Mouse (Mus musculus) neural tube, embryonic 15.5 days (tissue): ENCODE measurements around the gene Ambra1. TPM values are rescaled to one million over a fixed set of nuclear protein-coding genes. Genes with fewer than 3 reads are reported as not detected.

Experiments
- ATAC-seq: fragments of 200-750 bp; cut with Nextera tagmentation; 2 replicates; pipeline ENCODE4 v1.8.0; 2017; ENCODE audit warnings: mild to moderate bottlenecking, moderate TSS enrichment, moderate library complexity; ENCODE audit not compliant: low FRiP score
- H3K27ac ChIP-seq: fragments of 300-500 bp; sonication (generic); replicated peaks from 2 replicates; pipeline ENCODE4 v1.5.1; 2015; ENCODE audit warnings: mild to moderate bottlenecking, inconsistent platforms
- H3K27me3 ChIP-seq: fragments of 300-500 bp; sonication (generic); replicated peaks from 2 replicates; pipeline ENCODE4 v1.6.1; 2015; ENCODE audit warnings: inconsistent platforms
- H3K36me3 ChIP-seq: fragments of 300-500 bp; sonication (generic); 2 replicates; pipeline ENCODE4 v1.6.1; 2015; ENCODE audit warnings: inconsistent platforms
- H3K4me1 ChIP-seq: fragments of 300-500 bp; sonication (generic); 2 replicates; pipeline ENCODE4 v1.6.1; 2015; ENCODE audit warnings: inconsistent platforms
- H3K4me2 ChIP-seq: fragments of 300-500 bp; sonication (generic); 2 replicates; pipeline ENCODE4 v1.6.1; 2015; ENCODE audit warnings: inconsistent platforms, mild to moderate bottlenecking, moderate library complexity
- H3K4me3 ChIP-seq: fragments of 300-500 bp; sonication (generic); replicated peaks from 2 replicates; pipeline ENCODE4 v1.5.1; 2015; ENCODE audit warnings: mild to moderate bottlenecking, inconsistent platforms
- H3K9ac ChIP-seq: fragments of 300-500 bp; sonication (generic); replicated peaks from 2 replicates; pipeline ENCODE4 v1.6.1; 2015; ENCODE audit warnings: mild to moderate bottlenecking, inconsistent platforms
- H3K9me3 ChIP-seq: fragments of 300-500 bp; sonication (generic); replicated peaks from 2 replicates; pipeline ENCODE4 v1.6.1; 2016; ENCODE audit warnings: inconsistent platforms
- WGBS: fragments of 180-500 bp; shearing (Covaris S2); methylation state at CpG from one replicate; pipeline ENCODE4 v1.1.7; 2015; ENCODE audit warnings: mixed read lengths; 5-methylcytosine and 5-hydroxymethylcytosine counted together
- polyA plus RNA-seq: library from polyadenylated mRNA; unstranded; fragments of >200 nt; fragmentation: Nextera tagmentation; extraction: Ambion mirVana; gene quantifications from 2 replicates; pipeline ENCODE4 v1.2.1, GENCODE M21; 2015

Ambra1 gene
- polyA plus RNA-seq, 1 experiment from 2014 or later, result 22.0 TPM

GRCm38 (mm10) chr2:91931328-91932159 is 201.6 kb downstream of the Ambra1 start:
- Histone ChIP-seq H3K4me2 (peak overlapping the region; percentile 81), H3K36me3 (peaks cover 8% of the 10 kb centered on the region; the same call in 1 of the 2 replicates), H3K9me3 (no peaks in the 10 kb centered on the region), H3K4me1 (peaks cover 40% of the 10 kb centered on the region), H3K4me3 (peak overlapping the region; percentile 54), H3K27ac (peak overlapping the region; percentile 81), H3K27me3 (no peaks in the 10 kb centered on the region), H3K9ac (peak overlapping the region; percentile 62)
- 3% methylated on average over 48 of the region's 50 CpGs for WGBS
- peak; percentile 64 for ATAC-seq

GRCm38 (mm10) chr2:91932160-91932711 is 202.3 kb downstream of the Ambra1 start, which contains the start of gene Mdk:
Mdk (minus strand) TSS chr2:91932297.
- Histone ChIP-seq H3K27ac (peak within 1 kb of the TSS; percentile 81), H3K27me3 (no peaks in the 10 kb centered on the region), H3K4me1 (peaks cover 40% of the 10 kb centered on the region), H3K36me3 (peaks cover 15% of the 10 kb centered on the region), H3K4me2 (peak within 1 kb of the TSS; percentile 81), H3K9ac (peak within 1 kb of the TSS; percentile 62), H3K9me3 (no peaks in the 10 kb centered on the region), H3K4me3 (peak within 1 kb of the TSS; percentile 54)
- ATAC-seq, result peak; percentile 1; the same call in 1 of the 2 replicates
- WGBS, result 4% methylated on average over 16 of the region's 16 CpGs

- no peak for ATAC-seq
- H3K36me3 ChIP-seq, result peaks cover 21% of the 10 kb centered on the region
- no peak overlapping the region for H3K9ac ChIP-seq
- H3K9me3 ChIP-seq, result no peaks in the 10 kb centered on the region
- H3K27ac ChIP-seq, result no peak overlapping the region
- peaks cover 40% of the 10 kb centered on the region for H3K4me1 ChIP-seq
- no peak overlapping the region for H3K4me3 ChIP-seq
- H3K4me2 ChIP-seq, result peak overlapping the region; percentile 81; the same call in 1 of the 2 replicates
- H3K27me3 ChIP-seq, result no peaks in the 10 kb centered on the region
- WGBS, result 18% methylated on average over 6 of the region's 6 CpGs
Observed at GRCm38 (mm10) chr2:91932737-91933350, 202.9 kb downstream of the Ambra1 start.

- Histone ChIP-seq H3K27me3 (no peaks in the 10 kb centered on the region), H3K9ac (no peak overlapping the region), H3K4me2 (no peak overlapping the region), H3K36me3 (peaks cover 28% of the 10 kb centered on the region), H3K4me3 (no peak overlapping the region), H3K4me1 (peaks cover 40% of the 10 kb centered on the region), H3K27ac (no peak overlapping the region), H3K9me3 (no peaks in the 10 kb centered on the region)
- WGBS, result 35% methylated on average over 9 of the region's 9 CpGs
- ATAC-seq, result no peak
Observed at GRCm38 (mm10) chr2:91933471-91933870, 203.5 kb downstream of the Ambra1 start.

- no peak overlapping the region for H3K9ac ChIP-seq
- peaks cover 39% of the 10 kb centered on the region for H3K4me1 ChIP-seq
- no peak overlapping the region for H3K4me2 ChIP-seq
- no peak for ATAC-seq
- no peaks in the 10 kb centered on the region for H3K9me3 ChIP-seq
- peaks cover 33% of the 10 kb centered on the region for H3K36me3 ChIP-seq
- WGBS, result 63% methylated on average over 8 of the region's 8 CpGs
- no peaks in the 10 kb centered on the region for H3K27me3 ChIP-seq
- no peak overlapping the region for H3K27ac ChIP-seq
- H3K4me3 ChIP-seq, result no peak overlapping the region
Observed at GRCm38 (mm10) chr2:91934016-91934415, 204.1 kb downstream of the Ambra1 start.

GRCm38 (mm10) chr2:91934826-91935525 is 205.0 kb downstream of the Ambra1 start:
- peaks cover 39% of the 10 kb centered on the region for H3K36me3 ChIP-seq
- H3K4me1 ChIP-seq, result peaks cover 33% of the 10 kb centered on the region
- ATAC-seq, result no peak

GRCm38 (mm10) chr2:91936154-91936553 is 206.2 kb downstream of the Ambra1 start:
- H3K4me2 ChIP-seq, result no peak overlapping the region
- 92% methylated on average over 7 of the region's 7 CpGs for WGBS
- H3K9ac ChIP-seq, result no peak overlapping the region
- H3K9me3 ChIP-seq, result no peaks in the 10 kb centered on the region
- H3K4me1 ChIP-seq, result peaks cover 21% of the 10 kb centered on the region
- H3K36me3 ChIP-seq, result peaks cover 47% of the 10 kb centered on the region
- no peak overlapping the region for H3K4me3 ChIP-seq
- ATAC-seq, result no peak
- no peaks in the 10 kb centered on the region for H3K27me3 ChIP-seq
- H3K27ac ChIP-seq, result no peak overlapping the region

More at GRCm38 (mm10) chr2:91934826-91935525, 205.0 kb downstream of the Ambra1 start:
- H3K27me3 ChIP-seq, result no peaks in the 10 kb centered on the region
- H3K9ac ChIP-seq, result no peak overlapping the region
- WGBS, result 93% methylated on average over 9 of the region's 9 CpGs
- no peak overlapping the region for H3K27ac ChIP-seq
- no peak overlapping the region for H3K4me3 ChIP-seq
- H3K4me2 ChIP-seq, result no peak overlapping the region
- H3K9me3 ChIP-seq, result no peaks in the 10 kb centered on the region

GRCm38 (mm10) chr2:91939303-91939935 is 209.5 kb downstream of the Ambra1 start:
- 81% methylated on average over 15 of the region's 15 CpGs for whole genome bisulfite sequencing
- peaks cover 47% of the 10 kb centered on the region for H3K36me3 ChIP-seq
- H3K4me2 ChIP-seq, result no peak overlapping the region
- no peak overlapping the region for H3K4me3 ChIP-seq
- H3K4me1 ChIP-seq, result peaks cover 4% of the 10 kb centered on the region
- ATAC-seq, result no peak
- H3K27ac ChIP-seq, result no peak overlapping the region
- no peaks in the 10 kb centered on the region for H3K9me3 ChIP-seq
- no peak overlapping the region for H3K9ac ChIP-seq
- H3K27me3 ChIP-seq, result no peaks in the 10 kb centered on the region

- WGBS, result 79% methylated on average over 6 of the region's 6 CpGs
- Histone ChIP-seq H3K4me3 (no peak overlapping the region), H3K9ac (no peak overlapping the region), H3K9me3 (no peaks in the 10 kb centered on the region), H3K4me2 (no peak overlapping the region), H3K27ac (no peak overlapping the region), H3K36me3 (peaks cover 30% of the 10 kb centered on the region), H3K4me1 (peaks cover 27% of the 10 kb centered on the region), H3K27me3 (no peaks in the 10 kb centered on the region)
- no peak for ATAC-seq
Observed at GRCm38 (mm10) chr2:91942356-91942755, 212.4 kb downstream of the Ambra1 start.

- WGBS, result 51% methylated on average over 13 of the region's 13 CpGs
- Histone ChIP-seq H3K4me1 (peaks cover 45% of the 10 kb centered on the region), H3K36me3 (peaks cover 10% of the 10 kb centered on the region), H3K9ac (0 out of 2 replicates have a peak overlapping the region, but pooled peaks have one; percentile 2), H3K27ac (no peak overlapping the region), H3K9me3 (no peaks in the 10 kb centered on the region), H3K4me3 (no peak overlapping the region), H3K27me3 (no peaks in the 10 kb centered on the region), H3K4me2 (no peak overlapping the region)
- peak; percentile 72 for ATAC-seq
Observed at GRCm38 (mm10) chr2:91944170-91944950, 214.4 kb downstream of the Ambra1 start.
